Mouse (Mus musculus) neural tube, embryonic 13.5 days (tissue): ENCODE measurements around the gene Cdk9. TPM values are rescaled to one million over a fixed set of nuclear protein-coding genes. Genes with fewer than 3 reads are reported as not detected.

Source experiments
- ATAC-seq: fragments of 200-750 bp; cut with Nextera tagmentation; 2 replicates; pipeline ENCODE4 v1.8.0; 2017; ENCODE audit warnings: low read depth, mild to moderate bottlenecking, moderate TSS enrichment, moderate library complexity
- H3K27ac ChIP-seq: fragments of 300-500 bp; sonication (generic); replicated peaks from 2 replicates; pipeline ENCODE4 v1.5.1; 2015; ENCODE audit warnings: moderate library complexity, mild to moderate bottlenecking, inconsistent platforms
- H3K27me3 ChIP-seq: fragments of 300-500 bp; sonication (generic); 2 replicates; pipeline ENCODE4 v1.6.1; 2015; ENCODE audit warnings: mild to moderate bottlenecking, inconsistent platforms
- H3K36me3 ChIP-seq: fragments of 300-500 bp; sonication (generic); 2 replicates; pipeline ENCODE4 v1.6.1; 2015; ENCODE audit warnings: mild to moderate bottlenecking, inconsistent platforms
- H3K4me1 ChIP-seq: fragments of 300-500 bp; sonication (generic); replicated peaks from 2 replicates; pipeline ENCODE4 v1.6.1; 2015; ENCODE audit warnings: inconsistent platforms
- H3K4me2 ChIP-seq: fragments of 300-500 bp; sonication (generic); 2 replicates; pipeline ENCODE4 v1.6.1; 2015; ENCODE audit warnings: inconsistent platforms, mild to moderate bottlenecking, moderate library complexity
- H3K4me3 ChIP-seq: fragments of 300-500 bp; sonication (generic); 2 replicates; pipeline ENCODE4 v1.5.1; 2015; ENCODE audit warnings: mild to moderate bottlenecking, inconsistent platforms
- H3K9ac ChIP-seq: fragments of 300-500 bp; sonication (generic); 2 replicates; pipeline ENCODE4 v1.6.1; 2015; ENCODE audit warnings: moderate library complexity, mild to moderate bottlenecking, inconsistent platforms
- H3K9me3 ChIP-seq: fragments of 300-500 bp; sonication (generic); 2 replicates; pipeline ENCODE4 v1.6.1; 2016; ENCODE audit warnings: inconsistent platforms
- WGBS: fragments of 180-500 bp; shearing (Covaris S2); methylation state at CpG from one replicate; pipeline ENCODE4 v1.1.7; 2015; 5-methylcytosine and 5-hydroxymethylcytosine counted together
- polyA plus RNA-seq: library from polyadenylated mRNA; unstranded; fragments of >200 nt; fragmentation: Nextera tagmentation; extraction: Ambion mirVana; gene quantifications from 2 replicates; pipeline ENCODE4 v1.2.1, GENCODE M21; 2015

Gene Cdk9
- polyA plus RNA-seq, 1 experiment from 2014 or later = 72.2 TPM

- Histone ChIP-seq H3K27ac (0 out of 2 replicates have a peak overlapping the region, but pooled peaks have one; percentile 99), H3K9me3 (no peaks in the 10 kb centered on the region), H3K4me3 (no peak overlapping the region), H3K4me2 (no peak overlapping the region), H3K36me3 (peaks cover 9% of the 10 kb centered on the region), H3K27me3 (no peaks in the 10 kb centered on the region), H3K4me1 (peaks cover 36% of the 10 kb centered on the region), H3K9ac (no peak overlapping the region)
- WGBS = 73% methylated on average over 4 of the region's 4 CpGs
- no peak for ATAC-seq
Observed at GRCm38 (mm10) chr2:32714987-32715425, 2.1 kb upstream of the Cdk9 start.

DNA sequence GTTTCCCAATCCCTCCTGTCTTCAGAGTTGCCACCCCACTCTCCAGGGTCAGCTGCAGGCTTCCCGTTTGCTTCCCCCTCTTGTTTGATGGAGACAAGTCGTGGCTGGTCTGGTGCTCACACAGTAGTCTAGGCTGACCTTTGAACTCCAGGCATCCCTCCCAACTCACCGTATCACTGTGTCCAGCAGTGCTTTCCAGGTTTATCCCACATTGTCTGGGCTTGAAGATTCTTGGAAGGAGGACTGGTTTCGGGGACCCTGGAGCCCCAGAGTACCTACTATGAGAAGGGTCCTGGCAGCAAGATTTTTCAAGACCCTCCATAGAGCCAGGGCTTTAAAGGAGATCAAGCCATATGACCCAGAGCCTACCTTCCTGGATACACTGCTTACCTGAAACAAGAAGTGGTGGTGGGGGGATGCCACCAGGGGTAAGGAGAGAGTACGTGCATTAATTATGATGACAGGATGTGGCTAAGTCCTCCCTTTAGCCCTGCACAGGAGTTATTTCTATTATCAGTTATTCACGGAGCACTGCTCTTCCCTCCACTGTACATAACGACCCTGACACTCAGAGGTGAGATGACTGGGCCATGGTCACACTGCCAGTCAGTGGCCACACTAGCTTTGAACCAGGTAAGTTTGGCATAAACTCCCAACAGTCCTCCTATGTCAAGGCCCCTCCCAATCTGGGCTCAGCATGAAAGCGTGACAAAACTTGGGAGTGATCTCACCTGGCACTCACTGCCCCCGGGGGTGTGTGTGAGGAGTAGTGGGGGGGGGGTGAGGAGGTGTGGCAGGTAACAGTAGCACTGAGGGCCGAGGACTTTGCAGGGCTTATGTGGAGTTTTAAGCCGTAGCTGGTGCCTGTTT, 1.5 kb upstream of the Cdk9 start:
- Histone ChIP-seq H3K9me3 (no peaks in the 10 kb centered on the region), H3K4me1 (peaks cover 36% of the 10 kb centered on the region), H3K4me3 (peak overlapping the region; percentile 98), H3K27ac (peak overlapping the region; percentile 99), H3K9ac (peak overlapping the region; percentile 89), H3K4me2 (peak overlapping the region; percentile 97), H3K36me3 (peaks cover 16% of the 10 kb centered on the region), H3K27me3 (no peaks in the 10 kb centered on the region)
- 65% methylated on average over 11 of the region's 11 CpGs for WGBS
- ATAC-seq = no peak

- Histone ChIP-seq H3K4me1 (peaks cover 30% of the 10 kb centered on the region), H3K4me3 (peak overlapping the region; percentile 98), H3K27me3 (no peaks in the 10 kb centered on the region), H3K4me2 (peak overlapping the region; percentile 97), H3K9me3 (no peaks in the 10 kb centered on the region), H3K36me3 (peaks cover 34% of the 10 kb centered on the region), H3K27ac (peak overlapping the region; percentile 99), H3K9ac (peak overlapping the region; percentile 89)
- peak; percentile 92 for ATAC-seq
- WGBS = 0% methylated on average over 35 of the region's 44 CpGs
Observed at GRCm38 (mm10) chr2:32712586-32712933, 316 bp downstream of the Cdk9 start.

- peak overlapping the region; percentile 89 for H3K9ac ChIP-seq
- peak; percentile 40 for ATAC-seq
- H3K27ac ChIP-seq = peak overlapping the region; percentile 99
Observed at GRCm38 (mm10) chr2:32712108-32712551, 746 bp downstream of the Cdk9 start.

DNA sequence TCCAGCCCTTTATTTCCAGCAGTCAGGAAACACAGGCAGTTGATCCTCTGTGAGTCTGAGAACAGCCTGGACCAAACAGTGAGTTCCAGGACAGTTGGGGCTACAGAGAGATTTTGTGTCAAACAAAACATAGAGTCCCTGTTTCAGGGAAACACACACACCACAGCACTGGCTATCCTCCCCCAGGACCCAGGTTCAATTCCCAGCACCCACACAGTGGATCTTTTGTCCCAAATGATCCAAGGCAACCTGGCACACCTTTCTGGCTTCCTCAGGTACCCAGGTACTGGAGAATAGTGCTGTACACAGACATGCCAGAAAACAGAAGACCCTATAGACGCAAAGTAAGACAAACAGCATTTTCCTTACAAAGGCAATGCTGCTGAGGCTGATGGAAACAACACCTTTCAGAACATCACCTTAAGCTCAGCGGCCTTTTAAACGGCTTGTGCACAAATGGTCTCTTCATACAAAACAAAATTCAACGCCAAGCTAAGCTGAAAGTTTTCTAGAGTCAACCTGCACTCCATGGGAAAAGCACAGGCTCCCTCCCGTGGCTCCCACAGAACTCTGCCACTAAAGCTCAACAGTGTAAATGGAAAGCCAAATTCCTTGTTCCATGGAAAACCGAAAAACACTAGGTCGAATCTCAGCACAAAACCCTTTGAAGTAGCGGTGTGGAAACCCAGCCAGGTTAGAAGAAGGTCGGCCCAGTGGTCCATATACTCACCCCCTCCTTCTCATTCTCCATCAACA, 1.4 kb downstream of the Cdk9 start:
- no peak for ATAC-seq
- Histone ChIP-seq H3K4me2 (peak overlapping the region; percentile 97), H3K27ac (peak overlapping the region; percentile 99), H3K36me3 (peaks cover 44% of the 10 kb centered on the region), H3K9me3 (no peaks in the 10 kb centered on the region), H3K4me1 (peaks cover 30% of the 10 kb centered on the region), H3K4me3 (peak overlapping the region; percentile 98), H3K27me3 (no peaks in the 10 kb centered on the region), H3K9ac (peak overlapping the region; percentile 89)
- 30% methylated on average over 9 of the region's 9 CpGs for WGBS

More at GRCm38 (mm10) chr2:32712108-32712551, 746 bp downstream of the Cdk9 start:
- WGBS = 0% methylated on average over 38 of the region's 41 CpGs
- Histone ChIP-seq H3K36me3 (peaks cover 38% of the 10 kb centered on the region), H3K4me2 (peak overlapping the region; percentile 97), H3K4me1 (peaks cover 30% of the 10 kb centered on the region), H3K4me3 (peak overlapping the region; percentile 98), H3K27me3 (no peaks in the 10 kb centered on the region), H3K9me3 (no peaks in the 10 kb centered on the region)

GRCm38 (mm10) chr2:32710425-32710824, 2.5 kb downstream of the Cdk9 start:
- H3K9ac ChIP-seq = no peak overlapping the region
- ATAC-seq = no peak
- peaks cover 30% of the 10 kb centered on the region for H3K4me1 ChIP-seq
- H3K27me3 ChIP-seq = no peaks in the 10 kb centered on the region
- H3K4me3 ChIP-seq = no peak overlapping the region
- peaks cover 55% of the 10 kb centered on the region for H3K36me3 ChIP-seq
- H3K9me3 ChIP-seq = no peaks in the 10 kb centered on the region
- H3K27ac ChIP-seq = no peak overlapping the region
- no peak overlapping the region for H3K4me2 ChIP-seq
- WGBS = 89% methylated on average over 5 of the region's 5 CpGs

DNA sequence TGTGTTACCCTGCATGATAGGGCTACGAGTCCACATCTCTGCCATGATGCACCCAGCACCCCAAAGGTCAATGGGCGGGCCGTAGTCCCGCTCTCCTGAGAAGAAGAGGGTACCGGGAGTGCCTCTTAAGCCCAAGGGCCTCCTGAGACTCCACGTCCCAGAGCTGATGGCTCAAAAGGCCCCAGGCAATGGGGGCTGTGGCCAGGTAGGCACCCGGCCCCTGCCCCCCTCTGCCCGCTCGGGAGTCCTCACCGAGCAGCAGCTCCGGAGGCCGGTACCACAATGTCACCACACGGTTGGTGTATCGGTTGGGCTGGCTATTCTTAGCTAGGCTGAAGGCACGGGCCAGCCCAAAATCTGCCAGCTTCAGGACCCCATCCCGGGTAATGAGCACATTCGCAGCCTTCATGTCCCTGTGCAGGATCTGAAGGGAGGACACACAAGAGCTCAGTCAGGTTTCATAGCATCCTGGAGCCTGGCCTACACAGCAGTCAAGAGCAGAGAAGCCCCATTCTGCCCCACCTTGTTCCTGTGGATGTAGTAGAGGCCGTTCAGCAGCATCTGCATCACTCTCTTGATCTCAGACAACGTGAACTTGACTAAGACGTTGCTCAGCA, 3.2 kb downstream of the Cdk9 start:
- Histone ChIP-seq H3K4me1 (peaks cover 23% of the 10 kb centered on the region), H3K27me3 (no peaks in the 10 kb centered on the region), H3K4me2 (no peak overlapping the region), H3K9ac (no peak overlapping the region), H3K9me3 (no peaks in the 10 kb centered on the region), H3K27ac (no peak overlapping the region), H3K4me3 (no peak overlapping the region), H3K36me3 (peaks cover 63% of the 10 kb centered on the region)
- ATAC-seq = no peak
- 92% methylated on average over 20 of the region's 20 CpGs for WGBS

- Histone ChIP-seq H3K27ac (no peak overlapping the region), H3K9ac (no peak overlapping the region), H3K4me3 (no peak overlapping the region), H3K4me2 (no peak overlapping the region), H3K9me3 (no peaks in the 10 kb centered on the region), H3K4me1 (peaks cover 13% of the 10 kb centered on the region), H3K36me3 (peaks cover 73% of the 10 kb centered on the region), H3K27me3 (no peaks in the 10 kb centered on the region)
- ATAC-seq = no peak
- WGBS = 28% methylated on average over 3 of the region's 3 CpGs
Observed at GRCm38 (mm10) chr2:32708643-32709042, 4.2 kb downstream of the Cdk9 start.

DNA sequence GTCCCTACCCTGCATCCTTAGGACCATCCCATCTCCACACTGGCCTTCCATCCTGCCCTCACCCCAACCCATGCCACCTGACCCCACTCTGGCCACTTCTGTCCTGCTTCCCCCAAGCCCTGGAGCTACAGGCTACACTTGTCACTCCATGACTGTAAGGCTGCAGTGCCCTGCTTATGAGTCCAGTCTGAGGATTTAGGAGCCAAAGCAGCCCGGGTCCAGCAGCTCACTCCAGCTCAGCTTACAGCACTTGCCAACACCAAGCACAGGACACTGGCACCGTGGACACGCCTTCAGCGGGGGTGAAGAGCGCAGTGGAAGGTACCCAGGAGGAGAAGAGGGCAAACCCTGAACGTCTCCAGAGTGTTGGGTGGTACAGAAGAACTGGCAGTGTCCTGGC, 5.9 kb downstream of the Cdk9 start:
- Histone ChIP-seq H3K27ac (no peak overlapping the region), H3K4me1 (peaks cover 11% of the 10 kb centered on the region), H3K4me3 (no peak overlapping the region), H3K4me2 (no peak overlapping the region), H3K9me3 (no peaks in the 10 kb centered on the region), H3K9ac (no peak overlapping the region), H3K36me3 (peaks cover 89% of the 10 kb centered on the region), H3K27me3 (no peaks in the 10 kb centered on the region)
- 90% methylated on average over 6 of the region's 6 CpGs for WGBS
- no peak for ATAC-seq

- peaks cover 86% of the 10 kb centered on the region for H3K36me3 ChIP-seq
- no peak for ATAC-seq
- no peaks in the 10 kb centered on the region for H3K4me1 ChIP-seq
- 88% methylated on average over 7 of the region's 7 CpGs for WGBS
- no peak overlapping the region for H3K27ac ChIP-seq
- no peaks in the 10 kb centered on the region for H3K9me3 ChIP-seq
- no peaks in the 10 kb centered on the region for H3K27me3 ChIP-seq
- no peak overlapping the region for H3K4me3 ChIP-seq
- no peak overlapping the region for H3K4me2 ChIP-seq
- H3K9ac ChIP-seq = no peak overlapping the region
Observed at GRCm38 (mm10) chr2:32705018-32705417, 7.9 kb downstream of the Cdk9 start.

GRCm38 (mm10) chr2:32704021-32704421, 8.9 kb downstream of the Cdk9 start, which contains the start of gene Fpgs:
Gene Fpgs (minus strand): TSS chr2:32704145.
- Histone ChIP-seq H3K9me3 (no peaks in the 10 kb centered on the region), H3K9ac (no peak within 1 kb of the TSS), H3K27ac (no peak within 1 kb of the TSS), H3K4me1 (no peaks in the 10 kb centered on the region), H3K4me2 (no peak within 1 kb of the TSS), H3K36me3 (peaks cover 76% of the 10 kb centered on the region), H3K27me3 (no peaks in the 10 kb centered on the region), H3K4me3 (no peak within 1 kb of the TSS)
- WGBS = 86% methylated on average over 2 of the region's 2 CpGs
- no peak for ATAC-seq

GRCm38 (mm10) chr2:32703046-32703445, 9.8 kb downstream of the Cdk9 start:
- no peak overlapping the region for H3K9ac ChIP-seq
- no peaks in the 10 kb centered on the region for H3K9me3 ChIP-seq
- H3K4me2 ChIP-seq = no peak overlapping the region
- H3K36me3 ChIP-seq = peaks cover 66% of the 10 kb centered on the region
- no peak for ATAC-seq
- H3K4me3 ChIP-seq = no peak overlapping the region
- 95% methylated on average over 8 of the region's 8 CpGs for WGBS
- no peaks in the 10 kb centered on the region for H3K4me1 ChIP-seq
- no peak overlapping the region for H3K27ac ChIP-seq
- no peaks in the 10 kb centered on the region for H3K27me3 ChIP-seq
